Mouse (Mus musculus) urinary bladder, postnatal 25 days (tissue): ENCODE measurements around the gene Cryge.

Experiments used
- DNase-seq: peaks from one replicate; pipeline ENCODE4 v3.0.0; 2022; ENCODE audit warnings: low spot score

Cryge gene

DNA sequence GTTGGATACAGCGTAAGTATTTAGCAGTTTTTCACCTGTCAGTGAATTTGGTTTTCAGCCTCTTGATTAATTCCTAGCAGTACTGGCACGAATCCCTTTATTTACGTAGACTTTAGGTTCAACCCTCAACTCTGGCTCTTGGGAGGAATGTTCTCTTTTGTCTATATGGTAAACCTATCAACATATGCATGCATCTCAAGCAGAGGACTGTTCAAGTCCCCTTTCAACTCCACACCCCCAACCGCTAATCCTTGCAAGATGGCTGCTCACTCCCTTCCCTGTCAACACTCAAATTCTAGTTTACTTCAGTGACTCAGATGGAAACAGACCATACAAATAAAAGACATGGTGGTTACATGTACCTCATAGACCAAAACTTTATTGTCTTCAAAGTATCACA is 38.2 kb downstream of the Cryge start:
- DNase-seq = no peak

DNA sequence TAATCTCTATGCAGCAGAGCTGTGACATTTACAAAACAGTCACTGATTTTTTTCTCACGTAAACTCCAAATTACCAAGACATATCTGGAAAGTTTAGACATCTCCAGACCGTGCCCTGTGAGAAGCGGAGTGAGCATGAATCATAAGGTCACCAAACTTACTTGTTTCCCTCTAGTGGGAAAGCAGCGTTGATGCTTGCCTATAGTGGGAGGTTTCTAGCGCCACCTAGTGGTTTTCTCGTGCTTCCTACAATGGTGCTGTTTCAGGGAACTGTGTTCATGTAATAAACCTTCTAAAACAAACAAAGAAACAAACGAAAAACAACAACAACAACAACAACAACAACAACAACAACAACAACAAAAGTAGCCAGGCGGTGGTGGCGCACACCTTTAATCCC is 40.8 kb downstream of the Cryge start:
- peak; percentile 52 for DNase-seq

GRCm38 (mm10) chr1:65005575-65005974 is 45.4 kb downstream of the Cryge start:
- DNase-seq = no peak

- DNase-seq = no peak
Observed at GRCm38 (mm10) chr1:65004526-65004925, 46.4 kb downstream of the Cryge start.
